Mouse (Mus musculus) megakaryocyte progenitor cell, adult 5-6 weeks (primary cell): ENCODE data around the gene Tmem30a. TPM values are rescaled to one million over a fixed set of nuclear protein-coding genes. Genes with fewer than 3 reads are reported as not detected.

Source experiments
- total RNA-seq, 2 experiments: library from RNA; stranded (forward) in 1 of 2; stranded (reverse) in 1 of 2; fragments of 157-497, 149-512 nt in 1 of 2; fragments of 200-1000 nt in 1 of 2; gene quantifications; 2 replicates each; pipeline versions ENCODE4 v1.2.3 to v1.2.4; 2015 to 2017

Tmem30a gene
- total RNA-seq, 2 experiments from 2014 or later, result 77.2 to 78.9 TPM

Other genes with a start within 250 kb of the Tmem30a start
- gene Col12a1, start 74.7 kb downstream of the Tmem30a start, total RNA-seq (2015), result not detected in 2 replicates
- gene Col12a1, start 74.7 kb downstream of the Tmem30a start, total RNA-seq (2017), result not detected in 2 replicates
- gene Cox7a2, start 33.6 kb downstream of the Tmem30a start, total RNA-seq (2015), result 482 and 517 TPM in 2 replicates
- gene Cox7a2, start 33.6 kb downstream of the Tmem30a start, total RNA-seq (2017), result 92.4 and 175 TPM in 2 replicates
- 0.66 and 1.3 TPM in 2 replicates for gene Filip1, start 219.3 kb upstream of the Tmem30a start, total RNA-seq (2015)
- gene Filip1, start 219.3 kb upstream of the Tmem30a start, total RNA-seq (2017), result 0.58 and 2.3 TPM in 2 replicates